Mouse (Mus musculus) telencephalon, adult 2 months (tissue): ENCODE data around the gene Ccl28.
"Not testable (repeated sequence)": the region's sequence is repeated elsewhere in the genome, so short reads cannot be mapped to it uniquely, and the experiment has no call there.

ENCODE experiments used
- DNase-seq: peaks from one replicate; pipeline ENCODE4 v3.0.0-alpha.2; 2011; ENCODE audit warnings: low read depth, low spot score

The Ccl28 gene

DNA sequence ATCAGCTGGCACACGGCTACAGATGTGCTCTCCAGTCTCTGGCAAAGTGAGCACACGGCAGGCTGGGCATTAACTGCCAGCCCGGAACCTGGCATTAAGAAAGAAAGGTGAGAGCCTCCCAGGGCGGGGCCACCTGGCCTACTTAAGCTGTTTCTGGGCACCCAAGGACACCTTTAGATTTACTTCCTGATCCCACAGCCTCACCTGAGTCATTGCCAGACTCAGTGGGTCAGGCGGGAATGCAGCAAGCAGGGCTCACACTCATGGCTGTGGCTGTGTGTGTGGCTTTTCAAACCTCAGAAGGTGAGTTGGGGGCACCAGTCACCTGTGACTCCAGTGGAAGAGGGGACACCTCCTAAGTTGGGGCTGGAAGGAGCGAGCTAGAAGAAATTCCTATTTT, at the start of gene Ccl28:
Gene Ccl28 (plus strand): TSS at position 186 of the 400 bp plus-strand sequence.
- no peak for DNase-seq

DNA sequence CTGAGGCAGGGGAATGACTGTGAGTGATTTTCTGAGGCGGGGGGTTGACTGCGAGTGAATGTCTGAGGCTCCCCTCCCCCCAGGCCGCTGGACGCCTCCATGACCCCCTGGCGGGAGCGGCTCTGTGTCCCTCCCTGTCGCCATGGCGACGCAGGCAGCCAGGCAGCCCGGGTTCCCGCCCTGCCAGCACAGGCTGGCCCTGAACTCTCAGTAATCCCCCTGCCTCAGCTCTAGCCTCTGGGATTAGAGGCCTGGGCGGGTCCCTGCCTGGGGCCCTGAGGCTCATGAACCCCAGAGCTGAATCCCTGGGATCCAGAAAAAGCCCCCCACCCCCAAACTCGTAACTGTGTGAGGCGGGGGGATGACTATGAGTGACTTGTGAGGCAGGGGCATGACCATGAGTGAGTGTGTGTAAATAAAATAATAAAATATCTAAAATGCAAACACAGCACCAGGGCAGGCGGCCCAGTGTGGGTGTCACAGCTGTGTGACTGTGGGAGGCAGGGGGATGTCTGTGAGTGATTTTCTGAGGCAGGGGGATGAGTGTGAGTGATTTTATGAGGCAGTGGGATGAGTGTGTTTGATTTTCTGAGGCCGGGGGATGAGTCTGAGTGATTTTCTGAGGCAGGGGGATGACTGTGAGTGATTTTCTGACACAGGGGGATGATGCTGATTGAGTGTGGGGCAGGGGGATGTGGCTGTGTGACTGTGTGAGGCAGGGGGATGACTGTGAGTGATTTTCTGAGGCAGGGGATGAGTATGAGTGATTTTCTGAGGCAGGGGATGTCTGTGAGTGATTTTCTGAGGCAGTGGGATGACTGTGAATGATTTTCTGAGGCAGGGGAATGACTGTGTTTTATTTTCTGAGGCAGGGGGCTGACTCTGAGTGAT, 27.1 kb upstream of the Ccl28 start:
- DNase-seq: not testable (repeated sequence)

DNA sequence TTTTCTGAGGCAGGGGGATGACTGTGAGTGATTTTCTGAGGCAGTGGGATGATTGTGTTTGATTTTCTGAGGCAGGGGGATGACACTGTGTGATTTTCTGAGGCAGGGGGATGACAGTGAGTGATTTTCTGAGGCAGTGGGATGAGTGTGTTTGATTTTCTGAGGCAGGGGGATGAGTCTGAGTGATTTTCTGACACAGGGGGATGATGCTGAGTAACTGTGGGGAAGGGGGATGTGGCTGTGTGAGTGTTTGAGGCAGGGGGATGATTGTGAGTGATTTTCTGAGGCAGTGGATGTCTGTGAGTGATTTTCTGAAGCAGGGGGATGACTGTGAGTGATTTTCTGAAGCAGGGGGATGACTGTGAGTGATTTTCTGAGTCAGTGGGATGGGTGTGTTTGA, 25.2 kb upstream of the Ccl28 start:
- not testable (repeated sequence) for DNase-seq

DNA sequence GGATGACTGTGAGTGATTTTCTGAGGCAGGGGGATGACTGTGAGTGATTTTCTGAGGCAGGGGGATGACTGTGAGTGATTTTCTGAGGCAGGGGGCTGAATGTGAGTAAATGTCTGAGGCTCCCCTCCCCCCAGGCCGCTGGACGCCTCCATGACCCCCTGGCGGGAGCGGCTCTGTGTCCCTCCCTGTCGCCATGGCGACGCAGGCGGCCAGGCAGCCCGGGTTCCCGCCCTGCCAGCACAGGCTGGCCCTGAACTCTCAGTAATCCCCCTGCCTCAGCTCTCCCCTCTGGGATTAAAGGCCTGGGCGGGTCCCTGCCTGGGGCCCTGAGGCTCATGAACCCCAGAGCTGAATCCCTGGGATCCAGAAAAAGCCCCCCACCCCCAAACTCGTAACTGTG, 24.6 kb upstream of the Ccl28 start:
- DNase-seq: not testable (repeated sequence)

DNA sequence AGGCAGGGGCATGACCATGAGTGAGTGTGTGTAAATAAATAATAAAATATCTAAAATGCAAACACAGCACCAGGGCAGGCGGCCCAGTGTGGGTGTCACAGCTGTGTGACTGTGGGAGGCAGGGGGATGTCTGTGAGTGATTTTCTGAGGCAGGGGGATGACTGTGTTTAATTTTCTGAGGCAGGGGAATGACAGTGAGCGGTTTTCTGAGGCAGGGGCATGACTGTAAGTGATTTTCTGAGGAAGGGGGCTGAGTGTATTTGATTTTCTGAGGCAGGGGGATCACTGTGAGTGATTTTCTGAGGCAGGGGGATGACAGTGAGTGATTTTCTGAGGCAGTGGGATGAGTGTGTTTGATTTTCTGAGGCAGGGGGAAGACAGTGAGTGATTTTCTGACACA, 24.1 kb upstream of the Ccl28 start:
- not testable (repeated sequence) for DNase-seq

DNA sequence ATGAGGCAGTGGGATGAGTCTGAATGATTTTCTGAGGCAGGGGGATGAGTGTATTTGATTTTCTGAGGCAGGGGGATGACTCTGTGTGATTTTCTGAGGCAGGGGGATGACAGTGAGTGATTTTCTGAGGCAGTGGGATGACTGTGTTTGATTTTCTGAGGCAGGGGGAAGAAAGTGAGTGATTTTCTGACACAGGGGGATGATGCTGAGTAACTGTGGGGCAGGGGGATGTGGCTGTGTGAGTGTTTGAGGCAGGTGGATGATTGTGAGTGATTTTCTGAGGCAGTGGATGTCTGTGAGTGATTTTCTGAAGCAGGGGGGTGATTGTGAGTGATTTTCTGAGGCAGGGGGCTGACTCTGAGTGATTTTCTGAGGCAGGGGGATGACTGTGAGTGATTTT, 23.5 kb upstream of the Ccl28 start:
- DNase-seq: not testable (repeated sequence)

DNA sequence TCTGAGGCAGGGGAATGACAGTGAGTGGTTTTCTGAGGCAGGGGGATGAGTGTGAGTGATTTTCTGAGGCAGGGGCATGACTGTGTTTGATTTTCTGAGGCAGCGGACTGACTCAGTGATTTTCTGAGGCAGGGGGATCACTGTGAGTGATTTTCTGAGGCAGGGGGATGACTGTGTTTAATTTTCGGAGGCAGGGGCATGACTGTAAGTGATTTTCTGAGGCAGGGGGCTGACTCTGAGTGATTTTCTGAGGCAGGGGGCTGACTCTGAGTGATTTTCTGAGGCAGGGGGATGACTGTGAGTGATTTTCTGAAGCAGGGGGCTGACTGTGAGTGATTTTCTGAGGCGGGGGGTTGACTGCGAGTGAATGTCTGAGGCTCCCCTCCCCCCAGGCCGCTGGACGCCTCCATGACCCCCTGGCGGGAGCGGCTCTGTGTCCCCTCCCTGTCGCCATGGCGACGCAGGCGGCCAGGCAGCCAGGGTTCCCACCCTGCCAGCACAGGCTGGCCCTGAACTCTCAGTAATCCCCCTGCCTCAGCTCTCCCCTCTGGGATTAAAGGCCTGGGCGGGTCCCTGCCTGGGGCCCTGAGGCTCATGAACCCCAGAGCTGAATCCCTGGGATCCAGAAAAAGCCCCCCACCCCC, 20.8 kb upstream of the Ccl28 start:
- DNase-seq: not testable (repeated sequence)

DNA sequence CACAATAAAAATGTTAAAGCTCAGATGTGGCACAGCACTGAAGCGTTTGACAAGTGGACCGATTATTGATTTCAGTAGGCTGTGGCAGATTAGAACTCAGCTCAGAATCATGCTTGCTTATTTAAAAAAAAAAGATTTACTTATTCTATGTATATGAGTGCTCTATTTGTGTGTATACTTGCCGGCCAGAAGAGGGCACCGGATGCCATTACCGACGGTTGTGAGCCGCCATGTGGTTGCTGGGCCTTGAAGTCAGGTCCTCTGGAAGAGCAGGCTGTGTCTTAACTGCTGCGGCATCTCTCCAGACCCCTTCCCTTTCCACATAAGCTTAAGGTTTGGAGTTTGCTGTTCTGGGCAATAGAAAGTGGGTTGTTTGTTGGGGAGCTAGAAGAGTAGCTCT, 19.7 kb upstream of the Ccl28 start:
- DNase-seq: not testable (repeated sequence)

DNA sequence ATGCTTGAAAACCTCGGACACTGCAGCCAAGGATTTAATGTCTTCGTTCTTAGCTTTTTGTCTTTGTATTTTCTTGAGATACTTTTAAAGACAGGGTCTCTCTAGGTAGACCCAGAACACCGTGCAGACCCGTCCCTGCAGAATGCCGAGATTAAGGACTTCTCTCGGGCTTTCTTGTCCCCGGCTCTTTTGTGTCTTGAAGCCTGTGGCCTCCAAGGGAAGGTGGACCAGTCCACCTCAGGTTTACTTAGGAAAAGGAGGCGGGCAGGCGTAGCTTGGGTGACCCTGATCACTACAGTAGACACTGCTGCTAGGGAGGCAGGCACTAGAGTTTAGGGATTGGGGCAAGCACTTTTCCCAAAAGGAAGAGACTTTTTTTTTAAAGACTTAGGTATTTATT, 19.3 kb upstream of the Ccl28 start:
- not testable (repeated sequence) for DNase-seq

DNA sequence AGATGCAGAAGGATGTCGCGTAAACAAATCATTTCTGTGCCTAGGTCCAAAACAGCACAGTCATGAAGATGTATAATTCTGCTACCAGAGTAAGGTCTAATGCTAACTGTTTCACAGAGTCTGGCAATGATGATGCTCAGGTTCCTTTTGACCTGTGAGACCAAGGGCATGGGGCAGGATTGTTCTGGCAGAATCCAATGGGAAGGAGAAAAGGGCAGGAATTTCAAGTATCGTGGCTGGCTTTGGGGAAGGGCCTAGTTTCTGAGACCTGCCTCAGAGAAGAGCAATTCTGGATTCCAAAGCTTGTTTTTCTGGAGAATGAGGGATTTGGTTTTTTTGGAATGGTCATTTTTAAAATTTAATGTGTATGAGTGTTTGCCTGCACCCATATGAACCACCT, 4.8 kb upstream of the Ccl28 start:
- no peak for DNase-seq

DNA sequence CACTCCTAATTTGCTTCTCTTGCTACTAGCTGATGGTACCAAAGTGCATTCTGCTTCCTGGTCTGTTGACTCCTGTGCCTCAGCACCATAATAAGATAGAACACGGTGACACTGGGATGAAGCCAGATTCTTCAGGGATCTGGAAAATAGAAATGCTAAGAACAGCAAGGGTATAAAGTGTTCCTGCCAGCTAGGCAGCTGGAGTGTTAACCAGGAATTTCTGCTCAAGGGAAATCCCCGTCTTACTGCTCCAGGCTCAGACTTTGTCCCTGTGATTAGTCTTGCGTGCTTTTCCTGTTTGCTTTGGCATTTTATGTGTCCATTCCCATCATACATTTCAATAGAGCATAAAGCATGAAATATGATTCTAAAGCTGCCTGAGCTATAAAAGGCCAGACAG, 3.9 kb upstream of the Ccl28 start:
- DNase-seq: no peak

DNA sequence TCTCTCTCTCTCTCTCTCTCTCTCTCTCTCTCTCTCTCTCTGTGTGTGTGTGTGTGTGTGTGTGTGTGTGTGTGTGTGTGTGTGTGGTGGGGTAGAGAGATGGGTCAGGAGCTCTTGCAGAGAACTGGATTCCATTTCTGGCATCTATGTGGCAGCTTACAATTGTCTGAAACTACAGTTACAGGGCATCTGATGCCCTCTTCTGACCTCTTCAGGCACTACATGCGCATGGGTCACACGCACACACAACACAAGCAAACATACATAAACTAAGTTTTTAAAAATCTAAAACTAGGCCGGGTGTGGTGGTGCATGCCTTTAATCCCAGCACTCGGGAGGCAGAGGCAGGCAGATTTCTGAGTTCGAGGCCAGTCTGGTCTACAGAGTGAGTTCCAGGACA, 2.3 kb downstream of the Ccl28 start:
- DNase-seq: not testable (repeated sequence)

DNA sequence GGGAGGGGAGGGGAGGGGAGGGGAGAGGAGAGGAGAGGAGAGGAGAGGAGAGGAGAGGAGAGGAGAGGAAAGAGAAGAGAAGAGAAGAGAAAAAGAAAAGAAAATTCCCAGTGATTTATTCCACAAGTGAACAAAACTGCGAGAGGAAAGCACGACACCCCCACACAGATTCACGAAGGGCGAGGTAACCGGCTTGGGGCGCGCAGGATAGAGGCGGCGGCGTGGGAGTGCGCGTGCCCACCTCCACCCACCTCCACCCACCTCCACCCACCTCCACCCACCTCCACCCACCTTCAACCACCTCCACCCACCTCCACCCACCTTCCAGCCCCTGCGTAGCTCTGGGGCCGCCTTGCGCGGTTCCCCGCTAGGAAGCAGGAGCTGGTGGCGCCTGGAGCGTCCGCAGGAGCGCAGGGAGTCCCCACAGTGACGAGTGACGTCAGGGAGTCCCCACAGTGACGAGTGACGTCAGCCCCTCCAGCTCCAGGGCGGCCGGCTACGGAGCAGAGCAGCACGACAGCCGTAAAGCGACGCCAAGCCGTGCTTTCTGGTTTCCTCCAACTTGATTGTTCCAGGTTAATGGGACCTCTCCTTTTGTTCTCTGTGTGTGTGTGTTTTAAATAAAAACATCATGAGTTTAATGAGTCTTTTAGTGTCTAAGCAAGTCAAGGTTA, 8.0 kb downstream of the Ccl28 start:
- peak; percentile 87 for DNase-seq

DNA sequence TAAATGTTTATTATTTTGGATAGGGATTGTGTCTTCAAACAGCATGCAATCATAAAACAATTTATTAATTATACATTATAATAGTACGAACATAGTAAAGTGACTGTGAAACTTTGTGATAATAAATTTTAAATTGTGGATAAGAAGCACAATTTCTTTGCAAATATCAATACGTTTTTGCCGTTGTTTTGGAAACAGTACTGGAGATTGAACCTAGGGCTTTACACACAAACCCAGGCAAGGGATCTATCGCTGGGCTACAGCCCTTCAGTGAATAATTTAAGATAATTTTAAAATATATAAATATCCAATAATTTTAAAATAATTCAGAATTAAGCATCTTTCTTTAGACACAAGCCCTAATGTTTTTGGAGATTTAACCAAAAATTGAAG, 8.5 kb downstream of the Ccl28 start:
- DNase-seq: no peak

DNA sequence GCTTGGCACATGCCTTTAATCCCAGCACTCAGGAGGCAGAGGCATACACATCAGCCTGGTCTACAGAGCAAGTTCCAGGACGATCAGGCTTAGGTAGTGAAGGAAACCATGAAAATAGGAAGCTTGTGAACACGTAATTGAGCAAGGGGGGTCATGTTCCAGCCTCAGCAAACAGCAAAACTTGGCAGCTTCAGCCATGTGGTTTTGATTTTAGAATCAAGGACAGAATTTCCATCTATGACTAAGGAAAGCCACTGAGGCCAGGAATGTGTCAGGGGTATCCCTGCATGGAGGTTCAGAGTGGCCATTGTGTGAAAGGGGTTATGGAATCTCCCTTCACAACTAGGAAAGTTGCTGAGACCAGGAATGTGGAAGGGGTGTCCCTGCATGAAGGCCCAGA, 11.9 kb downstream of the Ccl28 start:
- no peak for DNase-seq

DNA sequence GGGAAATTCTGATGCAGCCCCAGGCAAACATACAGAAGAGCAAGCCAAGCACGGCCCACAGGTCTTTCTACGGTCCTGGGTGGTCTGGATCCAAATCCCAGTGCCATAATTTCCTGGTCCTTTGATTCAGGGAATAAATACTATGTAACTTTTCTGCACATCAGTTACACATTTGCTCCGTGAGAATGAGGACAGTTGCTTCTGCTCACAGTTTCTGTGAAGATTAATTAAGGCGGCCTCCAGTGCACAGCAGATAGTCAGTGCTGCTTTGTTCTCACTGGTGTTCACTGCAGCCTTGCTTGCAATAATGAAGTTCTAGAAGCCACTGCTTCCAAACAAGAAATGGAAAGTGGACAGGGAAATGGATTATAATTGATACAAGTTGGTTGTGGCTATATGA, 14.2 kb downstream of the Ccl28 start:
- DNase-seq: no peak

DNA sequence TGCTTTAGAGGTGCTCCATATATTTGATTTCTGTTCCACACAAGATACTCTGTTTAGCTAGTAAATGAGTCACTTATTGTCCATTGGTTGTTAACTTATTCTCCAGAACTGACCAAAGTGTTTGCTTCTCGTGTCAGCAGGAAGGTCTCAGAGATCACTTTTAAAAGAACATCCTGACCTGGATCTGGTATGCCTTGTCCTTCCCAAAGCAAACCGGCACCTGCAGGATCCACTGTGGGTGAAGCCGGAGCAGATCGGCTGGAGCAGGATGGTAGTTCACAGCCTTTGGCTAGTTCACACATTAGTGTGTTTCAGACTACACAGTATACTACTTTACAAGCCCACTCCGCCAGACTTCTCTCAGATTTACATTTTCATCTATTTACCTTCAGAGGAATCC, 14.8 kb downstream of the Ccl28 start:
- no peak for DNase-seq

DNA sequence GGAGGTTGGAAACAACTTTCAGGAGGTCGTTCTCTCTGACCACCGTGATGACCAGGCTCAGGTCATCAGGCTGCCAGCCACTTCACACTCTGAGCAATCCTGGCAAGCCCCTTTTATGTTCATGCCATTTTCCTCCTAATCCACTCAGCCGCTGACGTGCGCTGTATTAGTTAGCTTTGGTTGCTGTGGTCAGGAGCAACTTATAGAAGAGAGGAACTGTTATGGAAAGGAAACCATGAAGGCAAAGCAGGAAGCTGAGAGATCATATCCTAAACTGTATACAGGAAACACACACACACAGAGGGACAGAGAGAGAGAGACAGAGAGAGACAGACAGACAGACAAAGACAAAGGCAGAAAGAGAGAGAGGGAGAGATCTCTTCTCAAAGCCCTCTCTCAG, 15.7 kb downstream of the Ccl28 start:
- DNase-seq: no peak

DNA sequence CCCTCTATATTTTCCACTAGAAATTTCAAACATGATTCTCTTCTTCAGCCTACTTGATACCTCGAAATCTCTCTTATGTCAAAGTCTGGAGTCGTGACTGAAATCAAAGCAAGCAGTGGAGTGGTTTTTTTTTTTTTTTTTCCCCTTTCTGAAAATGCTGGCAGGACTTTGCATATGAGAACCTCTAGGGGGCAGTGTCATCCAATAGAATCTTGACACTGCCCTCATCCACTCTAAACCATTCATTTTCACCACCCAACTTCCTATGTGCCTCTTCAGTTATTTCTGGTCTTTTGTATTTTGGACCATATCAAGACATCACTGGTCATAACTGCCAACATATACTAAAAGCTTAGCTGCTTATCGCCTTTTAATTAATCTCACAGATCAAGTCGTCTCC, 16.9 kb downstream of the Ccl28 start:
- DNase-seq: no peak

DNA sequence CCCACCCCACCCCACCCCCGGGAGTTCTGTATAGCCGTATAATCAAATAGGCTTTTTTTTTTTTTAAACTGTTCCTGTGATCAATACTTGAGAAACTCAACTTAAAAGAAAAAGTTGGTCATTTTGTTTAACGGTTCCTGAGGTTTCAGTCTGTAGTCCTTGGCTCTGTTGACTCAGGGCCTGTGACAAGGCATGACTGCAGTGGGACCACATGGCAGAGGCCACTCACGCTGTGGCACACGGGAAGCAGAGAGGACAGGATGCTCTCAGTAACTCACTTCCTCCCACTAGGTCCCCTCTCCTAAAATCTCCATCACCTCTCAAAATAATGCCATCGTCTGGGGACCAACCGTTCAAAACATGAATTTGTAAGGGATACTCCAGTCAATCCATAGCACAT, 17.5 kb downstream of the Ccl28 start:
- DNase-seq: no peak

DNA sequence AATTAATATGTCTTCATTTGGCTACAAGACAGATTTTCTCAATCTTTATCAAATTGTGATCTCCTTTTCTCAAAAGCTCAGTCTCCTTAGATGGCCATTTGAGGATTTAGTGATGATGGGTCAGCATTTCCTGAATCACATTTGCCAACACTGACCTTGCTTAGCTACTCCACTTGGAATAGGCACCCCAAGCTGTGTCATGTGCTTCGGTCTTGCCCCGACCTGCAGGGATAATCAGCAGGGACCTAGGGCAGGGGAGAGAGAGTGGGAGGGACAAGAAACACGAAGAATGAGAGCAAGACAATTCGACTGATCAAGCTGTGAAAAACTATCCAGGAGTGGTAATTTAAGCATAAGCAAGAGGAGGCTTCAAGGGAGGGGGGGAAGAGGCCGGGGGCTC, 21.1 kb downstream of the Ccl28 start:
- DNase-seq: no peak

DNA sequence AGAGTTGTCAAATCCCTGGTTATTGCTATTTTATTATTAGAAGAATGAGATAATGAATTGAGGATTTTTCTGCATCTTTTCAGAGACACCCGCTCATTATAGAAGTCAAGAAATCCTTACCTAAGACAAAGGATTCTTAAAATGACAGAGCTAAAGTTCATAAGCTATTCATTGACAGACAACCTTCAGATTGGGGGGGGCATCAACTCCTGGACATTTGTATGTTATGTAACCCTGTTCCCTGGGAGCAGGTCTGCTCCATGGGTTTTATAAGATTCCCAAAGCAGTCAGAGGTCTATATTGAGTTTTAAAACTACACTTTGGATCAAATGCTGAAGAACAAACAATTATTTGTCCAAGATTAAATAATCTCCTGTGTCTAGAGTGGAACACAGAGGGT, 22.9 kb downstream of the Ccl28 start:
- no peak for DNase-seq
